Mouse (Mus musculus): ENCODE measurements around the gene Rrm2. TPM values are rescaled to one million over a fixed set of nuclear protein-coding genes. Genes with fewer than 3 reads are reported as not detected.

Gene Rrm2
- polyA plus RNA-seq, 2 experiments, result 139 to 388 TPM

GRCm38 (mm10) chr12:24709831-24710508, 1.9 kb downstream of the Rrm2 start:
- peaks cover 36 to 43% of the 10 kb centered on the region in 2 experiments for H3K4me1 ChIP-seq (replicated peaks; ENCODE audit: control insufficient read depth in 2 of 2, insufficient read depth in 2 of 2, low read length in 1 of 2)
- 32% methylated on average over 5 of the region's 5 CpGs for WGBS (ENCODE audit: insufficient replicate concordance)
- H3K27ac ChIP-seq, result peak overlapping the region; percentile 84
- peak overlapping the region; percentile 98 for H3K4me2 ChIP-seq (ENCODE audit: low read depth)
- no peaks in the 10 kb centered on the region for H3K9me3 ChIP-seq (ENCODE audit: control insufficient read depth, low read length)
- no peaks in the 10 kb centered on the region for H3K27me3 ChIP-seq (ENCODE audit: control insufficient read depth, insufficient read depth, low read length)
- TF ChIP-seq CTCF (IDR thresholded peaks at IDR 0.05; ENCODE audit: low read depth), result peak; percentile 73
- no peak for TF ChIP-seq EP300 (IDR thresholded peaks at IDR 0.05; ENCODE audit: low read depth)
- H3K4me3 ChIP-seq (ENCODE audit: insufficient read depth in 1 of 2, low read depth in 2 of 2, low read length in 2 of 2), result peak overlapping the region; percentile 66 to 80
- peaks cover 62% of the 10 kb centered on the region for H3K36me3 ChIP-seq (replicated peaks; ENCODE audit: control insufficient read depth, insufficient read depth, low read depth)
- ATAC-seq (ENCODE audit: insufficient read depth) (no peak), DNase-seq (ENCODE audit: low read depth in 3 of 3, low spot score in 3 of 3) (peak; percentile 79 to 84 (median 81))
- peak overlapping the region; percentile 90 for H3K9ac ChIP-seq (replicated peaks)

- H3K27me3 ChIP-seq (ENCODE audit: control insufficient read depth, insufficient read depth, low read length), result no peaks in the 10 kb centered on the region
- DNase-seq (ENCODE audit: low read depth in 3 of 3, low spot score in 3 of 3) (peak in 2 of 3 experiments; percentile 57 to 68), ATAC-seq (ENCODE audit: insufficient read depth) (no peak)
- 61% methylated on average over 5 of the region's 5 CpGs for WGBS (ENCODE audit: insufficient replicate concordance)
- H3K4me3 ChIP-seq (ENCODE audit: insufficient read depth in 1 of 2, low read depth in 2 of 2, low read length in 2 of 2), result peak overlapping the region; percentile 66 to 80
- peaks cover 36 to 43% of the 10 kb centered on the region in 2 experiments for H3K4me1 ChIP-seq (replicated peaks; ENCODE audit: control insufficient read depth in 2 of 2, insufficient read depth in 2 of 2, low read length in 1 of 2)
- H3K36me3 ChIP-seq (replicated peaks; ENCODE audit: control insufficient read depth, insufficient read depth, low read depth), result peaks cover 63% of the 10 kb centered on the region
- H3K4me2 ChIP-seq (ENCODE audit: low read depth), result peak overlapping the region; percentile 98
- H3K27ac ChIP-seq, result peak overlapping the region; percentile 84
- H3K9me3 ChIP-seq (ENCODE audit: control insufficient read depth, low read length), result no peaks in the 10 kb centered on the region
- TF ChIP-seq CTCF (IDR thresholded peaks at IDR 0.05; ENCODE audit: low read depth) (peak; percentile 83), EP300 (IDR thresholded peaks at IDR 0.05; ENCODE audit: low read depth) (no peak)
- H3K9ac ChIP-seq (replicated peaks), result peak overlapping the region; percentile 90
Observed at GRCm38 (mm10) chr12:24710672-24711071, 2.6 kb downstream of the Rrm2 start.

- peak overlapping the region; percentile 98 for H3K4me2 ChIP-seq (ENCODE audit: low read depth)
- WGBS (ENCODE audit: insufficient replicate concordance), result 74% methylated on average over 8 of the region's 8 CpGs
- peaks cover 63% of the 10 kb centered on the region for H3K36me3 ChIP-seq (replicated peaks; ENCODE audit: control insufficient read depth, insufficient read depth, low read depth)
- H3K9me3 ChIP-seq (ENCODE audit: control insufficient read depth, low read length), result no peaks in the 10 kb centered on the region
- ATAC-seq (ENCODE audit: insufficient read depth) (no peak), DNase-seq (ENCODE audit: low read depth in 3 of 3, low spot score in 3 of 3) (no peak)
- peaks cover 35 to 47% of the 10 kb centered on the region in 2 experiments for H3K4me1 ChIP-seq (replicated peaks; ENCODE audit: control insufficient read depth in 2 of 2, insufficient read depth in 2 of 2, low read length in 1 of 2)
- TF ChIP-seq CTCF (IDR thresholded peaks at IDR 0.05; ENCODE audit: low read depth) (no peak), EP300 (IDR thresholded peaks at IDR 0.05; ENCODE audit: low read depth) (no peak)
- H3K4me3 ChIP-seq (ENCODE audit: insufficient read depth in 1 of 2, low read depth in 2 of 2, low read length in 2 of 2), result peak overlapping the region; percentile 15 to 80
- H3K27ac ChIP-seq, result peak overlapping the region; percentile 31
- H3K9ac ChIP-seq (replicated peaks), result peak overlapping the region; percentile 36
- no peaks in the 10 kb centered on the region for H3K27me3 ChIP-seq (ENCODE audit: control insufficient read depth, insufficient read depth, low read length)
Observed at GRCm38 (mm10) chr12:24712396-24712795, 4.4 kb downstream of the Rrm2 start.

- WGBS (ENCODE audit: insufficient replicate concordance), result 48% methylated on average over 5 of the region's 5 CpGs
Observed at GRCm38 (mm10) chr12:24714579-24715255, 6.7 kb downstream of the Rrm2 start.

More at GRCm38 (mm10) chr12:24714579-24715255, 6.7 kb downstream of the Rrm2 start:
- peaks cover 35 to 47% of the 10 kb centered on the region in 2 experiments for H3K4me1 ChIP-seq (replicated peaks; ENCODE audit: control insufficient read depth in 2 of 2, insufficient read depth in 2 of 2, low read length in 1 of 2)
- peak overlapping the region; percentile 38 for H3K9ac ChIP-seq (replicated peaks)
- peak overlapping the region; percentile 47 for H3K4me2 ChIP-seq (ENCODE audit: low read depth)
- DNase-seq (ENCODE audit: low read depth in 3 of 3, low spot score in 3 of 3) (no peak), ATAC-seq (ENCODE audit: insufficient read depth) (0 out of 2 replicates have a peak, but pooled peaks have one; percentile 9)
- H3K27me3 ChIP-seq (ENCODE audit: control insufficient read depth, insufficient read depth, low read length), result no peaks in the 10 kb centered on the region
- 0 out of 2 replicates have a peak, but pooled peaks have one; percentile 9 for TF ChIP-seq EP300 (IDR thresholded peaks at IDR 0.05; ENCODE audit: low read depth)
- no peak for TF ChIP-seq CTCF (IDR thresholded peaks at IDR 0.05; ENCODE audit: low read depth)
- peak overlapping the region; percentile 79 for H3K27ac ChIP-seq
- peaks cover 53% of the 10 kb centered on the region for H3K36me3 ChIP-seq (replicated peaks; ENCODE audit: control insufficient read depth, insufficient read depth, low read depth)
- peak overlapping the region in 1 of 2 experiments; percentile 14; a peak in 2 of 4 replicates for H3K4me3 ChIP-seq (ENCODE audit: insufficient read depth in 1 of 2, low read depth in 2 of 2, low read length in 2 of 2)
- H3K9me3 ChIP-seq (ENCODE audit: control insufficient read depth, low read length), result no peaks in the 10 kb centered on the region

All from liver, embryonic 14.5 days (tissue).